Mouse (Mus musculus) cerebellum, adult 8-10 months (tissue): ENCODE results near the gene Rab25.
A peak's percentile ranks its signal among the peaks of the same experiment; 100 is the strongest.

ENCODE experiments used
- DNase-seq: peaks from one replicate; pipeline ENCODE4 v3.0.0; 2022

The Rab25 gene

GRCm38 (mm10) chr3:88523027-88523426 is 25.1 kb downstream of the Rab25 start:
- DNase-seq = no peak

GRCm38 (mm10) chr3:88521803-88522331 is 26.2 kb downstream of the Rab25 start:
- DNase-seq = peak; percentile 57

GRCm38 (mm10) chr3:88521156-88521555 is 26.9 kb downstream of the Rab25 start:
- no peak for DNase-seq

GRCm38 (mm10) chr3:88520078-88520477 is 28.0 kb downstream of the Rab25 start:
- DNase-seq = no peak

GRCm38 (mm10) chr3:88518411-88518810 is 29.7 kb downstream of the Rab25 start:
- no peak for DNase-seq

- DNase-seq = no peak
Measured at GRCm38 (mm10) chr3:88516407-88516806, 31.7 kb downstream of the Rab25 start.

GRCm38 (mm10) chr3:88515095-88515386 is 33.1 kb downstream of the Rab25 start:
- no peak for DNase-seq

- no peak for DNase-seq
Measured at GRCm38 (mm10) chr3:88514231-88515094, 33.6 kb downstream of the Rab25 start.

- no peak for DNase-seq
Measured at GRCm38 (mm10) chr3:88513546-88514115, 34.5 kb downstream of the Rab25 start.

- DNase-seq = no peak
Measured at GRCm38 (mm10) chr3:88512896-88513545, 35.1 kb downstream of the Rab25 start.

- DNase-seq = no peak
Measured at GRCm38 (mm10) chr3:88512141-88512895, 35.8 kb downstream of the Rab25 start.

GRCm38 (mm10) chr3:88511559-88511958 is 36.5 kb downstream of the Rab25 start:
- DNase-seq = no peak

- no peak for DNase-seq
Measured at GRCm38 (mm10) chr3:88510421-88511289, 37.4 kb downstream of the Rab25 start.

GRCm38 (mm10) chr3:88509692-88510420 is 38.2 kb downstream of the Rab25 start, which contains the start of gene Lmna:
Gene Lmna (minus strand): TSS chr3:88509956.
- peak; percentile 92 for DNase-seq

GRCm38 (mm10) chr3:88509250-88509649 is 38.9 kb downstream of the Rab25 start:
- DNase-seq = no peak

GRCm38 (mm10) chr3:88505765-88506164 is 42.3 kb downstream of the Rab25 start:
- no peak for DNase-seq

GRCm38 (mm10) chr3:88505081-88505480 is 43.0 kb downstream of the Rab25 start:
- DNase-seq = no peak

GRCm38 (mm10) chr3:88503881-88504746 is 44.0 kb downstream of the Rab25 start:
- no peak for DNase-seq

- no peak for DNase-seq
Measured at GRCm38 (mm10) chr3:88503505-88503863, 44.6 kb downstream of the Rab25 start.
